Mouse (Mus musculus): ENCODE measurements around the gene Dst. TPM values are rescaled to one million over a fixed set of nuclear protein-coding genes. Genes with fewer than 3 reads are reported as not detected.

Dst gene
- total RNA-seq, 2 experiments from 2014 or later = 216 to 227 TPM

DNA sequence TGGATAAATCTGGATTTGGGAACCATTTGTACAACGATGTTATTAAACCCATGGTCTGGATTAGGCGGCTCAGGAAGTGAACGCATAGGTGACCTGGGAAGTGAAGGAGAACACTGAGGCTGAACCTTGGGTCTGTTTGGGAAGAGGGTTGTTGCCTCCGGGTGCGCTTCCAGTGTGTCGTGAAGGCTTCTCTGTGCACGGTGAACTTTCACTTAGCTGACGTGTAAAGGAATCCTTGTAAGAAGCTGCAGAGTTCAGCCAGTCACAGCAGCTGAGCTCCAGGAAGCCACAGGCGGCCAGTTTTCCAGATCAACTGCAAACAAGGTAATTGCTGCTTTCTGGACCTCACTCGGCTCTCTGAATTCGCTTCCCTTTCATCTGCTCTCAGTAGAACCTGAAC, 66.4 kb downstream of the Dst start:
- no peak for DNase-seq (ENCODE audit: low spot score in 2 of 2)

DNA sequence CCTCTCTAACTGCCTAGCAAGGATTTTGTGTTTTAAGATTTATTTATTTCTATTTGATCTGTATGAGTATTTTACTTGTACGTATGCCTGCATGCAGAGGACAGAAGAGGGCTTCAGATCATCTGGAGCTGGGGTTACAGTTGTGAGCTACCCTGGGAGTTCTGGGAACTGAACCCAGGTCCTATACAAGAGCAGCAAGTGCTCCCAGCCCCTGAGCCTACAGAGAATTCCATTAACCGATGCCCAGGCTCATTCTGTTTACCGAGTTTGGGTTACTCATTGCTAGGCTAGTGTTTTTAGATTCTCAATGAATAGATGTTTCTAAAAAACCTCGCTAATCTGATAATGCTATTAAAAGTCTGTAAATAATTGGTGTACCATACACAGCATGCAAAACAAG, 67.3 kb downstream of the Dst start:
- DNase-seq (ENCODE audit: low spot score in 2 of 2) = no peak

GRCm38 (mm10) chr1:33977832-33978231, 69.8 kb downstream of the Dst start:
- no peak for DNase-seq (ENCODE audit: low spot score in 2 of 2)

DNA sequence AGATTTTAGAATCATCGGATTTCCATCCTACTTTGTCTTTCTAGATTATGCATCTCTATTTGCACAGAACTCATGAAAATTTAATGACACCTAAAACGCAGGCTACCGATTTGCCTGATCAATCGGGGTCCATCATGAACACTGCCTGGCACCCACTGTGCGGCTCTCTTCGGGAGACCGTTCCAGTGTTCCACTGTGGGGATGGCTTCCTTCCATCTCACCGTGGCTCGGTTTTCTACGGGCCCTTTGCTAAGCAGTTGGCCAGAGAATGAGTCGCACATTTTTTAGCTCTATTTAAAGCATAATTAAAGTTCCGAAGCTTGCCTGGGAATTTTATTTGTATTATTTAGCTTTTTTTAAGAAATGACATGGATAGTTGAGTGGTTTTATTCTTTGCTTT, 72.4 kb downstream of the Dst start:
- peak; percentile 13 to 23 for DNase-seq (ENCODE audit: low spot score in 2 of 2)

- no peak for DNase-seq (ENCODE audit: low spot score in 2 of 2)
Measured at GRCm38 (mm10) chr1:33989643-33990042, 81.6 kb downstream of the Dst start.

- no peak for DNase-seq (ENCODE audit: low spot score in 2 of 2)
Measured at GRCm38 (mm10) chr1:33991067-33991466, 83.0 kb downstream of the Dst start.

- no peak for DNase-seq (ENCODE audit: low spot score in 2 of 2)
Measured at GRCm38 (mm10) chr1:33992810-33993209, 84.8 kb downstream of the Dst start.

DNA sequence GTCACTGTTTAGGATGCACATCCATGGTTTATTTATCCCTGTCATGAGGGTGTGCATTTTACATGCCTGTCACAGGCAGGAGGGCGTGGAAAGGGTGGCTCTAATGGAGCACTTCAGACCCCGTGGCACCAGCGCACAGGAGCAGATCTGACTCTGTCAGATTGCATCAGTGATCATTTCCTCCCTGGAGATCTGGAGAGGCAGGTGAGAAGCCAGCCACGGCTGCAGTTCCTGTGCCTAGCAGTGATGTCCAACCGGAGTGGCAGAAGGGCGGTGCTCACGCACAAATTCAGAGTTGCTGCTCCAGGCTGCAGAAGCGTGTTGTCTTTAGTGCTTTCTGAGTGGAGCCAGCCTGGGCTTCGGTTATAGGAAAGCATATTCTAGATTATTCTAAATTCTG, 86.2 kb downstream of the Dst start:
- DNase-seq (ENCODE audit: low spot score in 2 of 2) = no peak

- no peak for DNase-seq (ENCODE audit: low spot score in 2 of 2)
Measured at GRCm38 (mm10) chr1:33995386-33995785, 87.4 kb downstream of the Dst start.

GRCm38 (mm10) chr1:33996105-33996887, 88.3 kb downstream of the Dst start:
- DNase-seq (ENCODE audit: low spot score in 2 of 2) = no peak

GRCm38 (mm10) chr1:34002321-34002720, 94.3 kb downstream of the Dst start:
- no peak for DNase-seq (ENCODE audit: low spot score in 2 of 2)

GRCm38 (mm10) chr1:34002970-34003369, 94.9 kb downstream of the Dst start:
- DNase-seq (ENCODE audit: low spot score in 2 of 2) = no peak

GRCm38 (mm10) chr1:34005238-34005725, 97.3 kb downstream of the Dst start:
- DNase-seq (ENCODE audit: low spot score in 2 of 2) = no peak

- peak; percentile 65 to 76 for DNase-seq (ENCODE audit: low spot score in 2 of 2)
Measured at GRCm38 (mm10) chr1:34005726-34006638, 98.0 kb downstream of the Dst start.

DNA sequence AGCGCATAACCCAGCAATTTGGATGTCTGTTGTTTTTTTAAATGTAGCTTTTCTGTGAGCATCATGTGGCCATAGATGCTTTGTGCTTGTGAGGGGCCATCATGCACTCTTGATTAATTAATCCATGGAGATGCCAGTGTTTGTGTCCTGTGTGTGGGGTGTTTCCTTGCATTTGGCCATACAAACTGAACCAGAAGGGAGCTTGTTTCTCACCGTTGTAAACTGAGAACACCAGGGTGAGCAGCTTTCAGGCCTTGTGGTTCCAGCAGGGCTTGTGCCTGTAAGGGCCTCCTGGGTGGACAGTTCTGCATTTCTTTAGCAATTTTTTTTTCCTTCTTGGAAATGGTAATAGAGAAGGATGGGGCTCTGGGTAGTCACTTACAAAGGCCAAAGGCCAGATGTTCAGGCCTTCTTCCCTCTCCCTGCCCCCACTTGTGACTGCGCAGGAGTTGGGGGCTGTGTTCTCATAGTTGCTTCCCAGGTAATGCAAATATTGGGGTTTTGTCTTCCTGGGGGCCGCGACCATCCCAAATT, 98.9 kb downstream of the Dst start:
- no peak for DNase-seq (ENCODE audit: low spot score in 2 of 2)

- DNase-seq (ENCODE audit: low spot score in 2 of 2) = peak in 1 of 2 experiments; percentile 23
Measured at GRCm38 (mm10) chr1:34007379-34007778, 99.4 kb downstream of the Dst start.

GRCm38 (mm10) chr1:34011051-34011677, 103.1 kb downstream of the Dst start:
- DNase-seq (ENCODE audit: low spot score in 2 of 2) = peak; percentile 55 to 65

- peak in 1 of 2 experiments; percentile 36 for DNase-seq (ENCODE audit: low spot score in 2 of 2)
Measured at GRCm38 (mm10) chr1:34011821-34012271, 103.8 kb downstream of the Dst start.

- no peak for DNase-seq (ENCODE audit: low spot score in 2 of 2)
Measured at GRCm38 (mm10) chr1:34013490-34013889, 105.5 kb downstream of the Dst start.

DNA sequence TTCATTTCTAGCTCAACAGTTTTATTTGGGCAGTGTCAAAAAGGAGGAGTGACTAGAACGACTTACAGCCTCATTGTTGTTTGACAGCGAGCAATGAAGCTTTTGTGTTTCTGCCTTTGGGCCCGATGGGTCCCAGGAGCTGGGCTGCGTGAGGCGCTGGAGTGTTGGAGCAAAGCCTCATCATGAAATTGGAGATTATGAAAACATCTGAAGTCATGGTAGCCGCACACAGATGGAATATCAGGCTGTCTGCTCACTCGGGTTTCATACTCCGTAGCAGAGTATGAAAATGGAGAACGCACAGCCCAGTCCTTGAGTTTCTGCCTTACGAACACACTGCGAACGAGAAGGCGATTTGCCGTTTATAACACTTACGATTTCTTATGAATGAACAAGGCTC, 108.8 kb downstream of the Dst start:
- DNase-seq (ENCODE audit: low spot score in 2 of 2) = no peak

- no peak for DNase-seq (ENCODE audit: low spot score in 2 of 2)
Measured at GRCm38 (mm10) chr1:34017323-34017722, 109.3 kb downstream of the Dst start.
